Mouse (Mus musculus): Measurements from ENCODE around the gene Dapk2.

The Dapk2 gene

GRCm38 (mm10) chr9:66311458-66311857, 153.4 kb downstream of the Dapk2 start:
- DNase-seq (ENCODE audit: low spot score): no peak

- no peak for DNase-seq (ENCODE audit: low spot score)
Observed at GRCm38 (mm10) chr9:66316603-66317002, 158.6 kb downstream of the Dapk2 start.

Data from layer of hippocampus, adult 11-12 months (tissue).